Mouse (Mus musculus) liver, embryonic 14.5 days (tissue): ENCODE measurements at regions not wholly inside any gene's neighbourhood (a gene's known extent, or its start where the extent isn't known, plus 50 kb on each side); places are given as distances from the start of the nearest gene placed in this dataset.

Experiments
- ATAC-seq: fragments of 200-750 bp; cut with Nextera tagmentation; 2 replicates; pipeline ENCODE4 v1.8.0; 2017; ENCODE audit warnings: moderate number of reproducible peaks, mild to moderate bottlenecking, moderate library complexity; ENCODE audit not compliant: insufficient read depth
- DNase-seq, 3 experiments: peaks; one replicate each; pipeline ENCODE4 v3.0.0-alpha.2; 2012 to 2013; ENCODE audit warnings: low read depth in 3 of 3, low spot score in 3 of 3
- H3K27ac ChIP-seq: fragments of 300-500 bp; sonication (generic); 2 replicates; pipeline ENCODE4 v1.5.1; 2014; ENCODE audit warnings: moderate library complexity, mild to moderate bottlenecking, control low read depth, inconsistent platforms
- H3K27me3 ChIP-seq: fragments of 300-500 bp; sonication (generic); 2 replicates; pipeline ENCODE4 v1.6.1; 2014; ENCODE audit warnings: mild to moderate bottlenecking, low read length, moderate library complexity; ENCODE audit not compliant: control insufficient read depth, insufficient read depth
- H3K36me3 ChIP-seq: fragments of 300-500 bp; sonication (generic); replicated peaks from 2 replicates; pipeline ENCODE4 v1.6.1; 2014; ENCODE audit warnings: low read depth; ENCODE audit not compliant: control insufficient read depth, insufficient read depth
- H3K4me1 ChIP-seq, 2 experiments: fragments of 200-500 bp in 1 of 2; fragments of 300-500 bp in 1 of 2; sonication (generic) in 1 of 2; replicated peaks; 2 replicates each; pipeline ENCODE4 v1.6.1; 2012 to 2014; ENCODE audit warnings: antibody characterized with exemption in 1 of 2, inconsistent platforms in 1 of 2, low read length in 1 of 2; ENCODE audit not compliant: control insufficient read depth in 2 of 2, insufficient read depth in 2 of 2
- H3K4me2 ChIP-seq: fragments of 300-500 bp; sonication (generic); 2 replicates; pipeline ENCODE4 v1.6.1; 2014; ENCODE audit warnings: low read depth, mild to moderate bottlenecking, control low read depth, moderate library complexity
- H3K4me3 ChIP-seq, 2 experiments: fragments of 200-500 bp in 1 of 2; fragments of 300-500 bp in 1 of 2; sonication (generic) in 1 of 2; 2 replicates each; pipeline ENCODE4 v1.5.1; 2012 to 2014; ENCODE audit warnings: low read depth in 2 of 2, low read length in 2 of 2, mild to moderate bottlenecking in 2 of 2, control low read depth in 1 of 2, inconsistent platforms in 1 of 2, moderate library complexity in 1 of 2; ENCODE audit not compliant: insufficient read depth in 1 of 2
- H3K9ac ChIP-seq: fragments of 300-500 bp; sonication (generic); replicated peaks from 2 replicates; pipeline ENCODE4 v1.6.1; 2014; ENCODE audit warnings: mild to moderate bottlenecking, control low read depth, moderate library complexity
- H3K9me3 ChIP-seq: fragments of 300-500 bp; sonication (generic); 2 replicates; pipeline ENCODE4 v1.6.1; 2016; ENCODE audit warnings: low read length, mixed read lengths; ENCODE audit not compliant: control insufficient read depth
- CTCF ChIP-seq: IDR thresholded peaks from 2 replicates; pipeline ENCODE4 v1.5.1; 2016; ENCODE audit warnings: antibody characterized with exemption, low read depth, control low read depth
- EP300 ChIP-seq: IDR thresholded peaks from 2 replicates; pipeline ENCODE4 v1.6.1; 2016; ENCODE audit warnings: antibody characterized with exemption, low read depth
- WGBS: fragments of 180-500 bp; shearing (Covaris S2); extraction: QIAGEN DNeasy Blood & Tissue Kit; methylation state at CpG from one replicate; pipeline ENCODE4 v1.1.7; 2014; ENCODE audit not compliant: insufficient replicate concordance; 5-methylcytosine and 5-hydroxymethylcytosine counted together

DNA sequence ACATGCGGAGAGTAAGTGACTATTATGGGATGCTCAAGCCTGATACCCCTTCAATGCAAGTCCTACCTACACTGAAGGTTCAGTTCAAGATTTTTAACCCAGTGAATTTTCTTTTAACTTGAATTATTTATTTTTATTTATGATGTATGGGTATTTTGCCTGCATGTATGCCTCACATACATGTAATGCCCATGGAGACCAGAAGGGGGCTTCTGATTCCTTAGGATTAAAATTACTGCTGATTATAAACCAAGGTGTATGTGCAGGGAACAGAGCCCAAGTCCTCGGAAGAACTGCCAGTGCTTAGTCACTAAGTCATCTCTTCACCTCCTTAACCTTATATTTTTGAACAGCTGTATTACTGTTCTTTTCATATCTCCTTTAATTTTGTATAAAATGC lies 1431.3 kb downstream of the Gsdmc2 start:
- H3K36me3 ChIP-seq, result no peaks in the 10 kb centered on the region
- no peak overlapping the region for H3K27ac ChIP-seq
- WGBS, result 78% methylated on average over 2 of the region's 2 CpGs
- H3K9me3 ChIP-seq, result no peaks in the 10 kb centered on the region
- DNase-seq (no peak), ATAC-seq (no peak)
- no peak overlapping the region for H3K4me3 ChIP-seq
- no peak overlapping the region for H3K4me2 ChIP-seq
- no peaks in the 10 kb centered on the region for H3K27me3 ChIP-seq
- peak; percentile 18; the same call in 1 of the 2 replicates for TF ChIP-seq CTCF
- TF ChIP-seq EP300, result no peak
- H3K9ac ChIP-seq, result no peak overlapping the region
- H3K4me1 ChIP-seq, result no peaks in the 10 kb centered on the region

DNA sequence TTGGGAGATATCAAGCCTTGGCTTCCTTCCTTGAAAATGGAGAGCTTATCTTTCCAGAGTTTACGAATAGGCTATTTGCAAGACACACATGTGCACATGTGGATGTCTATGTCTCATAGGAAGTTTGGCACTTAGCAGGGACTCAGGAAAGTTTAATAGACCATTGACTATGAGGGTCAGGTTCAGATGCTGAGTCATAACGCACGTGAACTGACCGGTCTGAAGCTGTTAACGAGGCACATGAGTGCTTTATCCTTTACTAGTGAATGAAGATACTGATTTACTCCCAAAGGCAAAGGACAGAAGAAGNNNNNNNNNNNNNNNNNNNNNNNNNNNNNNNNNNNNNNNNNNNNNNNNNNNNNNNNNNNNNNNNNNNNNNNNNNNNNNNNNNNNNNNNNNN lies 1442.8 kb downstream of the Gsdmc2 start:
- no peak overlapping the region for H3K4me3 ChIP-seq
- TF ChIP-seq CTCF (no peak), EP300 (no peak)
- no peak overlapping the region for H3K9ac ChIP-seq
- H3K27ac ChIP-seq, result no peak overlapping the region
- no peak for ATAC-seq
- H3K4me2 ChIP-seq, result no peak overlapping the region
- DNase-seq, result no peak
- 60% methylated on average over 5 of the region's 5 CpGs for WGBS
- no peaks in the 10 kb centered on the region for H3K9me3 ChIP-seq
- 0 out of 4 replicates have a peak, but pooled peaks cover 0 to 2% of the 10 kb centered on the region in 2 experiments for H3K4me1 ChIP-seq
- no peaks in the 10 kb centered on the region for H3K27me3 ChIP-seq
- no peaks in the 10 kb centered on the region for H3K36me3 ChIP-seq

GRCm38 (mm10) chr15:62400984-62401609 lies 1443.9 kb downstream of the Gsdmc2 start:
- H3K4me1 ChIP-seq, result 0 out of 4 replicates have a peak, but pooled peaks cover 0 to 2% of the 10 kb centered on the region in 2 experiments
- H3K27ac ChIP-seq, result no peak overlapping the region
- no peak for ATAC-seq
- WGBS, result 30% methylated on average over 4 of the region's 4 CpGs
- TF ChIP-seq EP300, result no peak
- TF ChIP-seq CTCF, result no peak
- H3K36me3 ChIP-seq, result no peaks in the 10 kb centered on the region
- DNase-seq, result no peak
- H3K4me2 ChIP-seq, result no peak overlapping the region
- H3K27me3 ChIP-seq, result no peaks in the 10 kb centered on the region
- no peak overlapping the region for H3K9ac ChIP-seq
- H3K9me3 ChIP-seq, result no peaks in the 10 kb centered on the region
- H3K4me3 ChIP-seq, result no peak overlapping the region

- no peaks in the 10 kb centered on the region for H3K27me3 ChIP-seq
- no peak for ATAC-seq
- no peak overlapping the region for H3K9ac ChIP-seq
- 33% methylated on average over 1 of the region's 1 CpGs for WGBS
- TF ChIP-seq EP300 (no peak), CTCF (no peak)
- H3K4me2 ChIP-seq, result no peak overlapping the region
- H3K36me3 ChIP-seq, result no peaks in the 10 kb centered on the region
- no peak overlapping the region for H3K27ac ChIP-seq
- H3K4me1 ChIP-seq, result 0 out of 4 replicates have a peak, but pooled peaks cover 0 to 2% of the 10 kb centered on the region in 2 experiments
- no peaks in the 10 kb centered on the region for H3K9me3 ChIP-seq
- no peak overlapping the region for H3K4me3 ChIP-seq
- DNase-seq, result no peak
These were observed 1445.6 kb downstream of the Gsdmc2 start for GRCm38 (mm10) chr15:62399381-62399780.

- 53% methylated on average over 7 of the region's 7 CpGs for WGBS
- Histone ChIP-seq H3K4me1 (peaks cover 0 to 2% of the 10 kb centered on the region in 2 experiments; a peak in 1 of 4 replicates), H3K9ac (no peak overlapping the region), H3K4me2 (no peak overlapping the region), H3K27ac (no peak overlapping the region), H3K4me3 (no peak overlapping the region), H3K27me3 (no peaks in the 10 kb centered on the region), H3K9me3 (no peaks in the 10 kb centered on the region), H3K36me3 (no peaks in the 10 kb centered on the region)
- ATAC-seq (no peak), DNase-seq (no peak)
- TF ChIP-seq CTCF (no peak), EP300 (no peak)
These were observed 1448.0 kb downstream of the Gsdmc2 start for GRCm38 (mm10) chr15:62397009-62397408.
